Mouse (Mus musculus): ENCODE data around the gene Cacna1g.

Gene Cacna1g

GRCm38 (mm10) chr11:94473707-94474543 is at the start of gene Cacna1g:
TSS of gene Cacna1g (minus strand) at chr11:94474198.
- TF ChIP-seq GATA4 (IDR thresholded peaks at IDR 0.05; ENCODE audit: insufficient replicate concordance, low read length), result no peak

- no peak for TF ChIP-seq GATA4 (IDR thresholded peaks at IDR 0.05; ENCODE audit: insufficient replicate concordance, low read length)
These were observed 47.3 kb upstream of the Cacna1g start, which contains the start of gene Mycbpap for GRCm38 (mm10) chr11:94521219-94521843. TSS of gene Mycbpap (minus strand) at chr11:94521742.

- TF ChIP-seq GATA4 (IDR thresholded peaks at IDR 0.05; ENCODE audit: insufficient replicate concordance, low read length), result no peak
These were observed 39.5 kb upstream of the Cacna1g start for GRCm38 (mm10) chr11:94513452-94513851.

- no peak for TF ChIP-seq GATA4 (IDR thresholded peaks at IDR 0.05; ENCODE audit: insufficient replicate concordance, low read length)
These were observed 35.0 kb upstream of the Cacna1g start for GRCm38 (mm10) chr11:94508976-94509375.

- no peak for TF ChIP-seq GATA4 (IDR thresholded peaks at IDR 0.05; ENCODE audit: insufficient replicate concordance, low read length)
These were observed 27.5 kb upstream of the Cacna1g start for GRCm38 (mm10) chr11:94501482-94501881.

- no peak for TF ChIP-seq GATA4 (IDR thresholded peaks at IDR 0.05; ENCODE audit: insufficient replicate concordance, low read length)
These were observed 26.4 kb upstream of the Cacna1g start for GRCm38 (mm10) chr11:94500362-94500761.

- TF ChIP-seq GATA4 (IDR thresholded peaks at IDR 0.05; ENCODE audit: insufficient replicate concordance, low read length), result no peak
These were observed 25.7 kb upstream of the Cacna1g start, which contains the start of gene Epn3 for GRCm38 (mm10) chr11:94499661-94500152. TSS of gene Epn3 (minus strand) at chr11:94499974.

- TF ChIP-seq GATA4 (IDR thresholded peaks at IDR 0.05; ENCODE audit: insufficient replicate concordance, low read length), result no peak
These were observed 25.0 kb upstream of the Cacna1g start for GRCm38 (mm10) chr11:94499035-94499434.

- TF ChIP-seq GATA4 (IDR thresholded peaks at IDR 0.05; ENCODE audit: insufficient replicate concordance, low read length), result no peak
These were observed 24.3 kb upstream of the Cacna1g start for GRCm38 (mm10) chr11:94498093-94498996.

- no peak for TF ChIP-seq GATA4 (IDR thresholded peaks at IDR 0.05; ENCODE audit: insufficient replicate concordance, low read length)
These were observed 21.4 kb upstream of the Cacna1g start for GRCm38 (mm10) chr11:94495415-94495814.

GRCm38 (mm10) chr11:94491749-94492099 is 17.7 kb upstream of the Cacna1g start:
- no peak for TF ChIP-seq GATA4 (IDR thresholded peaks at IDR 0.05; ENCODE audit: insufficient replicate concordance, low read length)

- TF ChIP-seq GATA4 (IDR thresholded peaks at IDR 0.05; ENCODE audit: insufficient replicate concordance, low read length), result no peak
These were observed 17.2 kb upstream of the Cacna1g start for GRCm38 (mm10) chr11:94491035-94491748.

- no peak for TF ChIP-seq GATA4 (IDR thresholded peaks at IDR 0.05; ENCODE audit: insufficient replicate concordance, low read length)
These were observed 15.7 kb upstream of the Cacna1g start for GRCm38 (mm10) chr11:94489745-94490144.

- TF ChIP-seq GATA4 (IDR thresholded peaks at IDR 0.05; ENCODE audit: insufficient replicate concordance, low read length), result no peak
These were observed 15.0 kb upstream of the Cacna1g start for GRCm38 (mm10) chr11:94488767-94489533.
